Mouse (Mus musculus) bone marrow, adult 2 months (tissue): ENCODE data around the gene Wwc2. TPM values are rescaled to one million over a fixed set of nuclear protein-coding genes. Genes with fewer than 3 reads are reported as not detected.

Source experiments
- H3K27ac ChIP-seq: fragments of 200-500 bp; 2 replicates; pipeline ENCODE4 v1.5.1; 2012; ENCODE audit warnings: low read depth, mild to moderate bottlenecking, control low read depth, inconsistent platforms, low read length; ENCODE audit not compliant: control insufficient read depth, poor library complexity, insufficient read depth
- H3K4me1 ChIP-seq: fragments of 200-500 bp; 2 replicates; pipeline ENCODE4 v1.6.1; 2011; ENCODE audit warnings: low read length; ENCODE audit not compliant: control insufficient read depth, insufficient read depth
- H3K4me3 ChIP-seq: fragments of 200-500 bp; replicated peaks from 2 replicates; pipeline ENCODE3; 2011; ENCODE audit warnings: mild to moderate bottlenecking, low read depth, low read length, control low read depth; ENCODE audit not compliant: control insufficient read depth
- CTCF ChIP-seq: fragments of 200-500 bp; IDR thresholded peaks from 2 replicates; pipeline ENCODE4 v1.5.1; 2011; ENCODE audit warnings: low read length, control low read depth; ENCODE audit not compliant: control insufficient read depth, insufficient read depth
- POLR2A ChIP-seq: fragments of 200-500 bp; IDR thresholded peaks from 2 replicates; pipeline ENCODE4 v1.6.1; 2011; ENCODE audit warnings: low read depth, mild to moderate bottlenecking, control low read depth, low read length, borderline replicate concordance; ENCODE audit not compliant: control insufficient read depth
- WGBS: fragments of 180-500 bp; shearing (Covaris S2); methylation state at CpG from one replicate; pipeline ENCODE4 v1.1.7; 2018; 5-methylcytosine and 5-hydroxymethylcytosine counted together
- polyA plus RNA-seq: library from polyadenylated mRNA; stranded (reverse); fragments of >200 nt; gene quantifications from 2 replicates; pipeline ENCODE4 v1.2.4, GENCODE M21; 2011; ENCODE audit warnings: low replicate concordance; ENCODE audit not compliant: missing spikeins, insufficient read depth, insufficient read length

Gene Wwc2
- polyA plus RNA-seq, 1 experiment: 2.3 TPM

DNA sequence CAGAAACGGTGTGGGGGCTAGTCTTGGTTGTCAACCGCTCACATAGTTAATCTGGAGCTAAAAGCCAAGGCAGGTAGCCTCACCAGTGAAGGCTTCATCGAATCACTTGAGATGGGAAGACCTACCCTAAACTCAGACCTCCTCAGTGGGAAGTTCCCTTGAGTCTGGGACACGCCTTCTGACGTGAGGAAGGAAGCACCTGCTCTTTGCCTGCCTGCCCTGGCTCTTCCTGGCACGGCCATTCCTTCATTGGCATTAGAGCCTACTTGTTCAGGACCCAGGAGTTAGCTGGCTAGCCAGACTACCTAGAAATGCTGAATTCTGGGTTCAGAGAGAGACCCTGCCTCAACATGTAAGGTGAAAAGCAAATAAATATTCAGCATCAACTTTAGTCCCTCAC lies 9.6 kb downstream of the Wwc2 start:
- H3K4me1 ChIP-seq: no peaks in the 10 kb centered on the region
- no peak overlapping the region for H3K27ac ChIP-seq
- no peak overlapping the region for H3K4me3 ChIP-seq
- no peak for TF ChIP-seq CTCF
- no peak for TF ChIP-seq POLR2A
- WGBS: 40% methylated on average over 6 of the region's 6 CpGs

DNA sequence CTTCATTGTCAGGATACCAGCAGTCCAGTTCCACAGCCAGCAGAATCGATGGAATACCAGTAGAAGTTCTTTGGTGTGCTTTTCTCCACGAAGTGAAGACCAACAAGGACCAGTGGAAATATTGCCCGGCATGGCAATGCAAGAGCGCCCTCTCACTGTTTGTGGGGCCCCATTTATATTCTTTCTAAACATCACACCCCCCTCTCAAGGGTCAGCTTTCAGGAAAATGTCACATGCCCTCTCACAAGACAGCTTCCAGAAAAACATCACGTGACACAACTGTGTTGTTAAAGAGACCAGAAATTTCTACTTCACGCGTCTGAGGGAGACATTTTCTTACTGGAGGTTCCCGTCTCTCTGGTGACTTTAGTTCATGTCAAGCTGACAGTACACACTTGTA lies 10.8 kb downstream of the Wwc2 start:
- Histone ChIP-seq H3K4me3 (no peak overlapping the region), H3K4me1 (no peaks in the 10 kb centered on the region), H3K27ac (no peak overlapping the region)
- 85% methylated on average over 8 of the region's 8 CpGs for WGBS
- TF ChIP-seq POLR2A (no peak), CTCF (no peak)

DNA sequence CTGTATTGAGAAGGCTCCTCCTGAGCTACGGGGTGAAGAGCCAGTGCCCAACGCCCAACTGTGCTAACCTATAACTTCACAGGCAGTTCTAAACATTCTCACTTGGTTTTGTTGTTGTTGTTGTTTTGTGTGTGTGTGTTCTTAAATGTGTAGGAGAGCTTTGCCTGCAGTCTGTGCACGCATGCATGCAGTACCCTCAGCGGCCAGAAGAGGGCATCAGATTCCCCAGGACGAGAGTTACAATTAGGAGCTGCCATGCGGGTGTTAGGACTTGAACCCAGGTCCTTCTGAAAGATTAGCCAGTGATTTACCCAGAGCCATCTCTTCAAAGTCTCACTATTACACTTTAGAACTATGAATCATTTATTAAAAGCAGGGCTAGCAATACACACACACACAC lies 12.0 kb downstream of the Wwc2 start:
- H3K4me3 ChIP-seq: no peak overlapping the region
- TF ChIP-seq POLR2A: no peak
- TF ChIP-seq CTCF: peak; percentile 70
- WGBS: 70% methylated on average over 6 of the region's 6 CpGs
- H3K4me1 ChIP-seq: no peaks in the 10 kb centered on the region
- H3K27ac ChIP-seq: no peak overlapping the region

DNA sequence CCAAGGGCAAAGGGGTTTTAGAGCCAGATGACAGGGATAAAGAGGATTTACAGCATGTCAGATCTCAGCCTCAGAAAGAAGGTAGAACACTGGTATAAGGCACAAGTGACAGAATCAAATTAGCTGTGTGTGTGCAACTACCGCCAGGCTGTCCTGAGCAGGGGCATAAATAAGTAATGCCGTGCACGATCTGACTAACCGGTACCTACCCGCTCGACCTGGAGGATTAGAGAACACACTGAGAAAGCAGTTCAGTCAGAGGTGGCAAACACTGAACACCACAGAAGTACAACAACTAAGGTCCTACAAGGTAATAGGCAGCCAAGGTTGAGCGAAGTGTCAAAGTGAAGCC lies 15.8 kb downstream of the Wwc2 start:
- H3K27ac ChIP-seq: no peak overlapping the region
- no peak overlapping the region for H3K4me3 ChIP-seq
- 53% methylated on average over 7 of the region's 7 CpGs for WGBS
- TF ChIP-seq CTCF (no peak), POLR2A (no peak)
- no peaks in the 10 kb centered on the region for H3K4me1 ChIP-seq

DNA sequence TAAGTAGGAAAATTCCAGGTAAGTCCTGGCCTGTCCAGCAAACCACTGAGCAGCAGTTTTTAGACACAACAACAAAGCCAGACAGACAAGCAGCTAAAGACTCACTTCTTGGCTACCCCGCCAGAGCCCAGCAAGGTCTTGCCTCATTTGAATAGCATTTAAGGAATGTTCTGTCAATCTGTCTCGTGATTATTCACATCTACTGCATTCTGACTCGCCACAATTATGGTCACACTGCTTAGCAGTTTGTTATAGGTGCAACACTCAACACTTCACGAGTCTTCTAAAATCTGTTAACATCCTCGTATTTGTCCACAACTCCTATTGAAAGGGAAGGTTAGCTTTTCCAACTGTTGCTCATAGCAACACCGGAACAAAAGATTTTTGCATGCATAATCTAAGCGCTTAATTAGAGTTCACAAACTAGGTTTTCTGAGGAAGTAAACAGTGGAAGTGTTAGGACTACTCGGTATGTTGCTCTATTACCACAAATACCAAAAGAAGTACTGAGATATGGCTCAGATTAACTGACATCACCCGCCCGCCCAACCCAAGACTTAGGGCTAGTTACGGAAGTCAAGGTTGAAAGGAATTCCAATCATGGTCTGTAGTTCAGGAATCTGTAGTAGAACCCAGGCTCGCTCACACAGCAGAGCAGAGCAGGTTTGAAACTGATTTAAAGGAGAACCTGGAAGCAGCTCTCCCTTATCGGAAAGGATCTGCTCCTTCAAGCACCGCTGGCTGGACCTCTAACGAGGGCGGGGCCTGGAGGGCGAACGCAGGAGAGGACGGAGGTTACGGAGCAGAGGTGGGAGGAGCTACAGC lies 16.4 kb downstream of the Wwc2 start:
- Histone ChIP-seq H3K4me1 (no peaks in the 10 kb centered on the region), H3K4me3 (no peak overlapping the region), H3K27ac (no peak overlapping the region)
- WGBS: 62% methylated on average over 20 of the region's 20 CpGs
- no peak for TF ChIP-seq CTCF
- no peak for TF ChIP-seq POLR2A

DNA sequence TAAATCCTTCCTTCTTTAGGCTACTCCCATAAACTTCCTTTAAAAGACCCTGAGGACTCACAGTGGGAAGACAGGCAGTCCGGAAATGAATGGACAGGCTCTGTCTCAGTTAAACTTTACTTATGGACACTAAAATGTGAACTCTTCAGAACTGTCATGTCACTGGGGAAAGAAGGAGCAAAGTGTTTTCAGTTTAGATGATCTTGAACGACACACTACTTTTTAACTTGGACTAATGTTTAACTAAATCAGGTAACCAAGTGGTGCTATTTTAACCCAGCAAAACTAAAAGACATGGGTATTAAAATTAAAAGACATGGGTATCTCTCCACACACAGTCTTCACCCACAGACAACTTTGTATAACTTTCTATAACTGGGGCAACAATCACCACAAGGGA lies 19.6 kb downstream of the Wwc2 start:
- TF ChIP-seq POLR2A (no peak), CTCF (no peak)
- no peaks in the 10 kb centered on the region for H3K4me1 ChIP-seq
- no peak overlapping the region for H3K27ac ChIP-seq
- H3K4me3 ChIP-seq: no peak overlapping the region
- 76% methylated on average over 2 of the region's 2 CpGs for WGBS

DNA sequence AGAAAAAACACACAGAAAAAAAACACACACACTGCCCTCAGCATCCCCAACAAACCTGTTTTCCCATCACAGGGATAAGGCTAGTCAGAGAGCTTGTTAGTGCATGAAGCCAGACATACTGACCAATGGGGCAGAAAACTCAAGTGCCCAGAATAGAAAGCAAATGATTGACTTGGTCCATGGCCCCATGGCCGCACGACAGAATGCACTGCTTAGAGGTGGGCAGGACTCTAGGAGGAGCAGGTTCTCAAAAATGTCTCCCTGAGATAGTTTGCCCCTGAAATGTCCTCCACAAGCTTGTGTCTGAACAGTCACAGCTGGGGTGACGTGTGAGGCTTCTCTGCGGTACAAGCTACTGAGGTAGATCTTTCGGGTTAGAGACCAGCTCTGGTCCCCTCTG lies 20.1 kb downstream of the Wwc2 start:
- WGBS: 82% methylated on average over 5 of the region's 5 CpGs
- H3K27ac ChIP-seq: no peak overlapping the region

DNA sequence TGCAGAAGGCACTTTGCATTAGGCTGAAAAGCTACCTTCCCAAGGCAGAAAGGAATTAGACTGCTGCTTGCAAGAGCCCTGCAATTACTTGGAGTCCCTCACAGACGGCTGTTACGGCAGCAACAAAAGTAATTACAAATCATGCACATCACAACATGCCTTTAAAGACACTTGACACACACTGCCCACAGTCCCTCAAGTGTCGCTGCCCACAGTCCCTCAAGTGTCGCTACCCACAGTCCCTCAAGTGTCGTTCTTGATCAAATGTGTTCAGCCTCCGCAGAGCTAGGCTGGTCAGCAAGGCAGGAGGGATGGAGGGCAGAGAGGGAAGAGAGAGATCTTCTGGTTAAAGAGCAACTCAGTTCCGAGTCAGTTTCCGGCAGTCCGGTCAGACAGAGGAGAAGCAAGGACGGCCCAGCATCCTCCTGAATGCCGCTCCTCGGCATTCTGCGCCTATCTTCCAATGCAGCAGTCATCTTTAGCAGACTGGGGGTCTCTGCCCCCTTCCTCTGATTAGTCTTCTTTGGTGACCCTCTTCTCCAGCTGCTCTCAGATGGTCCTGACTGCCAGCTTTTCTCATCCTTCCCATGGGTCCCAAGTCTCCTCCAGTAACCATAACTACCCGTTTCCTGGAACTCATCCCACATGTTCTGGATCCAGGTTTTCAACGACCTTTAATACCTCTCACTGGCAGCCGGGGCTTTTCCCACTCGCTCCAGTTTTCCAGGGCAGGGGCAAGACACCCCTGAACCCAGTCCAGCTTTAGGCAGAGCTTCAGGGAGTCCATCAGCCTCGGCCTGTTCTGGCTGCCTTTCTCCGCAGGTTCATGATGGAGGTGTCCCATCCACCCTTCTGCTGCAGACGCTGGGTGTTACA lies 23.4 kb downstream of the Wwc2 start:
- Histone ChIP-seq H3K27ac (no peak overlapping the region), H3K4me3 (no peak overlapping the region), H3K4me1 (no peaks in the 10 kb centered on the region)
- WGBS: 84% methylated on average over 20 of the region's 20 CpGs
- TF ChIP-seq POLR2A (no peak), CTCF (no peak)

More for the DNA sequence above, 20.1 kb downstream of the Wwc2 start:
- Histone ChIP-seq H3K4me3 (no peak overlapping the region), H3K4me1 (no peaks in the 10 kb centered on the region)
- TF ChIP-seq POLR2A: no peak
- no peak for TF ChIP-seq CTCF

DNA sequence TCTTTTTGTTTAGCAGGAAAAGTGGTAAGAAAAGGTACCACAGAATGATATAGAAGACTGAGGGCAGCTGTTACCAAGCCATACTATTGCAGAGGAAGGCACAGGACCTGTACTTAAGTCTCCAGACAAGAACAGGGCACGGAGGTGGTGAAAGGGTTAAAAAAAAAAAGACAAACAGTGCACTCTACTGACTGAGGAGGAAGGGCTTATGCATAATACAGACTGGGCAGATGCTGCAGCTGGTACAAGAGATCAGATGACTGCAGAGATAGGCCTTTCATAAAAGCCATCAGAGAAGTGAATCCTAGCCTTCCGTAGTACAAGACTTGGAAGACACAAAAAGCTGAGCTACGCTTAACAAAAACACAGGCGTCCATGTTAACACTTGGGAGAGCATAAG lies 28.2 kb downstream of the Wwc2 start:
- TF ChIP-seq POLR2A (no peak), CTCF (no peak)
- H3K4me3 ChIP-seq: no peak overlapping the region
- H3K27ac ChIP-seq: no peak overlapping the region
- no peaks in the 10 kb centered on the region for H3K4me1 ChIP-seq
- 71% methylated on average over 4 of the region's 4 CpGs for WGBS
